Mouse (Mus musculus) monocyte, adult 59 days (primary cell): ENCODE data around the gene Nbeal1. TPM values are rescaled to one million over a fixed set of nuclear protein-coding genes. Genes with fewer than 3 reads are reported as not detected.

Experiments used
- total RNA-seq, 2 experiments: library from RNA; stranded (reverse); gene quantifications; one replicate each; pipeline ENCODE4 v1.2.4; 2023

Gene Nbeal1
- 10 to 100 TPM; 26.7 to 31.7 TPM for total RNA-seq

DNA sequence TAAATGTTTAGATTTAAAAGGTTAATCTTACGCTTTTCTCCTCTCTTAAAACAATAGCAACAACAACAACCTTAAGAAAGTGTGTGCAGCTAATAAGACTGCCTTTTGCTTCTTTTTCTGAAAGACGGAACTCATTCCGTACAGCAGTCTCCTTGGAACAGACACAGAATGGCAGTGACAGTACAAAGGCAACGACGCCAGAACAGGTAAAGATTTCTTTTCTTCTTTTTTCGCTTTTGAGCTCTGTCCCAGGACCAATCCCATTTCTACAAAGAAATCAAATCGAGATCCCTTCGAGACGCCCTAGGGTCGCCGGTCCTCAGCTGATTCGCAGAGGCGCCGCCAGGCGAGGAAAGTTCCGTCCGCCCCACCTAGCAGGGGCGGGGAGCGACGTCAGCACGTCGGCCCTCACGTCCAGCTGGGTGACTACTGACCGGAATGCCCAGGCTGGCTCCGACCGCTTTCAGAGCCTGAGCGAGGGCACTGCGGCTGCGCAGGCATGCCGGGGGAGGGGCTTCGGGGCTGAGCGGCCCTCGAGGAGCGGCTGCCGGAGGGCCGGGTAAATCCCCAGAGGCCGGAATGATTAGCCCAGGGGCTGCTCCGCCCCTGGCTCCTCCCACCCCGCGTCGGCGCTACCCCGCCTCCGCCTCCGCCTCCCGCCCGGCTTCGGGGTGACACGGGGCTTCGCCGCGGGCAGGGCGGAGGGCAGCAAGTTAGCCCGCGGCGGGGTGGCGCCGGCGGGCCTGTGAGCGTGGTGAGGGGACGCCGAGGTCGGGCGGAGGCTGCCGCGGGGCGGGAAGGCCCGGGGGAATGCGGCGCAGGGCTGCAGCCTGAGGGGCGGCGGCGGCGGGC lies at the start of gene Nbeal1:
Gene Nbeal1, plus strand, starts transcription at position 668 of the 852 bp plus-strand sequence.

DNA sequence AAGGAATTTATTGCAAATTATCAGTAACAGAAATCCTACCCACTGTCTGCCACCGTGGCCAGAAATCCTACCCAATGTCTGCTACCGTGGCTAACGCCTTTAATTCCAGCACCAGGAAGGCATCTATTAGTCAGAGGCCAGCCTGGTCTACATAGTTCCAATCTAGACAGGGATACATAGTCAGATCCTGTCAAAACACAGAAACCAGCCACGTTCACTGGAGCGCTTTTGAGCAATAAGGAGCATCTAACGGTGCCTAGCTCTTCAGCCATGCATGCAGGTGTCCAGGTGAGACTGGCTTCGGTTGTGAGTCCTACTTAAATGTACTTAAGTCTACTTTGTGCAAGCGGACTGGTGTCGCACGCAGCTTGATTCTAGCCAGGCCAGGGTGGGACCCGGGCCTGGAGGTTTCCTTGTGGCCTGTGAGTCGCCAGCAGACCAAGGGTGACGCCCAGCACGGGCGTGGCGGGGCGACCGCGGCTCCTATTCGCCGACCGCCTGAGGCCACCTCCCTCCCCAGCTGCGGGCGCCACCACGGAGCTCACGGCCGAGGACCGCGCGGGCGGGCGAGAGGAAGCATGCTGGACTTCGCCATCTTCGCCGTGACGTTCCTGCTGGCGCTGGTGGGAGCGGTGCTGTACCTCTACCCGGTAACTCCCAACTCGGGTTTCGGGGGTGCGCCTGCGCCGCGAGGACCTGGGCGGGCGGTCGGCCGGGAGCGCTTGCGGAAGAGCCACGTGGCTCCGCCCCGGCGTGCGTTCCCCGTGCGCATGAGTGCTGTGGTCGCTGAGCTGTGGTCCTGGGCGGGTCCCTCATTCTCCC lies 162.6 kb downstream of the Nbeal1 start, which contains the start of gene Cyp20a1:
Gene Cyp20a1, plus strand, starts transcription at position 516 of the 822 bp plus-strand sequence.

Other genes starting within 250 kb of the Nbeal1 start
- gene Ica1l, start 137.4 kb upstream of the Nbeal1 start, total RNA-seq: under 1 TPM; 0.21 to 0.33 TPM
- 1 to 10 TPM; 7.4 to 10.0 TPM for gene Carf, start 82.4 kb upstream of the Nbeal1 start, total RNA-seq
- gene Wdr12, start 82.0 kb upstream of the Nbeal1 start, total RNA-seq: 1 to 10 TPM; 8.5 to 8.6 TPM
- gene Cyp20a1, start 162.7 kb downstream of the Nbeal1 start, total RNA-seq: 10 to 100 TPM; 12.7 to 14.6 TPM
- gene Abi2, start 229.0 kb downstream of the Nbeal1 start, total RNA-seq: 10 to 100 TPM; 13.9 to 21.1 TPM